Mouse (Mus musculus): ENCODE results near the gene Pdcd7. TPM values are rescaled to one million over a fixed set of nuclear protein-coding genes. Genes with fewer than 3 reads are reported as not detected.

The Pdcd7 gene
- 6.5 and 7.7 TPM in 2 replicates for polyA plus RNA-seq (2015; fragmentation: Nextera tagmentation; extraction: Ambion mirVana)

DNA sequence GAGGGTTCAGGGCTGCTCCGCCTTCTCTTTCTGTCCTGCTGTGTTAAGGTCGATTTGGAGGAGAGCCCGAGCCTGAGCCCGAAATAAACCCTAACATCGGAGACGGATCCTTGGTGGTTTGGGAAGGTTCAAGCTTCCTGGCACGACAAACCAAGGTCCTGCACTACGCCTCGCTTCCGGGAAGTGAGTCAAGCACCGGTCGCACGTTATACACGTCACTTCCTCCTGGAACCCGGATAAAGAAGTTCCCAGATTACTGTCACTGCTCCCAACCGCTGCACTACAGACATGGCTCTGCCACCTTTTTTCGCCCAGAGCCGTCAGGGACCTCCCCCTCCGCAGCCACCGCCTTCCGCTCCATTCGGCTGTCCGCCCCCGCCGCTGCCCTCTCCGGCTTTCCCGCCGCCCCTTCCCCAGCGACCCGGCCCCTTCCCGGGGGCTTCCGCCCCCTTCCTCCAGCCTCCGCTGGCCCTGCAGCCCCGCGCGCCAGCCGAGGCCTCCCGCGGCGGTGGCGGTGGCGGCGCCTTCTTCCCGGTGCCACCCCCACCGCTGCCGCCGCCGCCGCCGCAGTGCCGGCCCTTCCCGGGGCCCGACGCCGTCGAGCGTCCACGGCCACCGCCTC is at the start of gene Pdcd7:
Pdcd7 (plus strand) TSS at position 251 of the 622 bp plus-strand sequence.
- Histone ChIP-seq H3K4me3 (ENCODE audit: low read depth, low read length) (peak within 1 kb of the TSS; percentile 89), H3K36me3 (ENCODE audit: control insufficient read depth, insufficient read depth) (no peaks in the 10 kb centered on the region), H3K9me3 (ENCODE audit: control insufficient read depth) (0 out of 2 replicates have a peak, but pooled peaks cover 4% of the 10 kb centered on the region), H3K4me2 (replicated peaks; ENCODE audit: low read depth) (peak within 1 kb of the TSS; percentile 92), H3K27ac (ENCODE audit: low read depth, low read length) (peak within 1 kb of the TSS; percentile 100), H3K4me1 (replicated peaks; ENCODE audit: control insufficient read depth, insufficient read depth, low read length) (no peaks in the 10 kb centered on the region; the same call in 1 of the 2 replicates), H3K27me3 (replicated peaks; ENCODE audit: control insufficient read depth, insufficient read depth, low read length) (no peaks in the 10 kb centered on the region), H3K9ac (ENCODE audit: low read depth, low read length) (peak within 1 kb of the TSS; percentile 99)
- under 1% methylated on average over 50 of the region's 59 CpGs for WGBS
- TF ChIP-seq CTCF (IDR thresholded peaks at IDR 0.05; ENCODE audit: low read depth) = no peak
- peak; percentile 85 for ATAC-seq

GRCm38 (mm10) chr9:65297056-65297455 is 48.8 kb upstream of the Pdcd7 start:
- H3K36me3 ChIP-seq (ENCODE audit: control insufficient read depth, insufficient read depth) = peaks cover 22% of the 10 kb centered on the region
- H3K4me1 ChIP-seq (replicated peaks; ENCODE audit: control insufficient read depth, insufficient read depth, low read length) = 0 out of 2 replicates have a peak, but pooled peaks cover 5% of the 10 kb centered on the region
- no peak overlapping the region for H3K4me2 ChIP-seq (replicated peaks; ENCODE audit: low read depth)
- no peaks in the 10 kb centered on the region for H3K27me3 ChIP-seq (replicated peaks; ENCODE audit: control insufficient read depth, insufficient read depth, low read length)
- ATAC-seq = no peak
- no peak overlapping the region for H3K9ac ChIP-seq (ENCODE audit: low read depth, low read length)
- no peak overlapping the region for H3K4me3 ChIP-seq (ENCODE audit: low read depth, low read length)
- H3K27ac ChIP-seq (ENCODE audit: low read depth, low read length) = no peak overlapping the region
- WGBS = 52% methylated on average over 2 of the region's 2 CpGs
- no peak for TF ChIP-seq CTCF (IDR thresholded peaks at IDR 0.05; ENCODE audit: low read depth)
- no peaks in the 10 kb centered on the region for H3K9me3 ChIP-seq (ENCODE audit: control insufficient read depth)

DNA sequence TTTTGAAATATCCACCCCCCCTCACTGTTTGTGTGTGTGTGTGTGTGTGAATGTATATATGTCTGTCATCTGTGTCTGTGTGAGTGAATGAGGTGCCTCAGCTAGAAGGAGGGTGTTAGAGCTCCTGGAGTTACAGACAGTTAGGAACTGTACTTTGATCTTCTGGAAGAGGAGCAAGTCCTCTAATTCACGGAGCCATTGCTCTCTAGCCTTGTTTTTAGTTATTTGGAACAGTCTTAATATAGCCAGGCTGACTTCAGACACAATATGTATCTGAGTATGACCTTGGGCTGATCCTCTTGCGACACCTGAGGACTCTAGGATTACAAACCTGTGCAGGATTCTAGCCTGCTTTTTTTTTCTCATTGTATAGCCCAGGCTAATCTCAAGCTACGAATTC is 47.1 kb upstream of the Pdcd7 start:
- Histone ChIP-seq H3K36me3 (ENCODE audit: control insufficient read depth, insufficient read depth) (peaks cover 30% of the 10 kb centered on the region), H3K4me1 (replicated peaks; ENCODE audit: control insufficient read depth, insufficient read depth, low read length) (0 out of 2 replicates have a peak, but pooled peaks cover 5% of the 10 kb centered on the region), H3K4me2 (replicated peaks; ENCODE audit: low read depth) (no peak overlapping the region), H3K9ac (ENCODE audit: low read depth, low read length) (no peak overlapping the region), H3K27me3 (replicated peaks; ENCODE audit: control insufficient read depth, insufficient read depth, low read length) (no peaks in the 10 kb centered on the region), H3K4me3 (ENCODE audit: low read depth, low read length) (no peak overlapping the region), H3K9me3 (ENCODE audit: control insufficient read depth) (no peaks in the 10 kb centered on the region), H3K27ac (ENCODE audit: low read depth, low read length) (no peak overlapping the region)
- WGBS = 66% methylated on average over 3 of the region's 3 CpGs
- no peak for ATAC-seq
- no peak for TF ChIP-seq CTCF (IDR thresholded peaks at IDR 0.05; ENCODE audit: low read depth)

GRCm38 (mm10) chr9:65299650-65300049 is 46.3 kb upstream of the Pdcd7 start:
- no peak for TF ChIP-seq CTCF (IDR thresholded peaks at IDR 0.05; ENCODE audit: low read depth)
- Histone ChIP-seq H3K9ac (ENCODE audit: low read depth, low read length) (no peak overlapping the region), H3K4me1 (replicated peaks; ENCODE audit: control insufficient read depth, insufficient read depth, low read length) (0 out of 2 replicates have a peak, but pooled peaks cover 5% of the 10 kb centered on the region), H3K36me3 (ENCODE audit: control insufficient read depth, insufficient read depth) (peaks cover 30% of the 10 kb centered on the region), H3K4me3 (ENCODE audit: low read depth, low read length) (no peak overlapping the region), H3K27me3 (replicated peaks; ENCODE audit: control insufficient read depth, insufficient read depth, low read length) (no peaks in the 10 kb centered on the region), H3K27ac (ENCODE audit: low read depth, low read length) (no peak overlapping the region), H3K4me2 (replicated peaks; ENCODE audit: low read depth) (no peak overlapping the region), H3K9me3 (ENCODE audit: control insufficient read depth) (no peaks in the 10 kb centered on the region)
- WGBS = 97% methylated on average over 7 of the region's 7 CpGs
- ATAC-seq = no peak

- Histone ChIP-seq H3K27me3 (replicated peaks; ENCODE audit: control insufficient read depth, insufficient read depth, low read length) (no peaks in the 10 kb centered on the region), H3K4me2 (replicated peaks; ENCODE audit: low read depth) (no peak overlapping the region), H3K9ac (ENCODE audit: low read depth, low read length) (no peak overlapping the region), H3K36me3 (ENCODE audit: control insufficient read depth, insufficient read depth) (peaks cover 41% of the 10 kb centered on the region), H3K9me3 (ENCODE audit: control insufficient read depth) (no peaks in the 10 kb centered on the region), H3K27ac (ENCODE audit: low read depth, low read length) (peak overlapping the region; percentile 50), H3K4me1 (replicated peaks; ENCODE audit: control insufficient read depth, insufficient read depth, low read length) (no peaks in the 10 kb centered on the region), H3K4me3 (ENCODE audit: low read depth, low read length) (no peak overlapping the region)
- 53% methylated on average over 4 of the region's 4 CpGs for WGBS
- peak; percentile 76 for ATAC-seq
- no peak for TF ChIP-seq CTCF (IDR thresholded peaks at IDR 0.05; ENCODE audit: low read depth)
Measured at GRCm38 (mm10) chr9:65302327-65302983, 43.4 kb upstream of the Pdcd7 start.

DNA sequence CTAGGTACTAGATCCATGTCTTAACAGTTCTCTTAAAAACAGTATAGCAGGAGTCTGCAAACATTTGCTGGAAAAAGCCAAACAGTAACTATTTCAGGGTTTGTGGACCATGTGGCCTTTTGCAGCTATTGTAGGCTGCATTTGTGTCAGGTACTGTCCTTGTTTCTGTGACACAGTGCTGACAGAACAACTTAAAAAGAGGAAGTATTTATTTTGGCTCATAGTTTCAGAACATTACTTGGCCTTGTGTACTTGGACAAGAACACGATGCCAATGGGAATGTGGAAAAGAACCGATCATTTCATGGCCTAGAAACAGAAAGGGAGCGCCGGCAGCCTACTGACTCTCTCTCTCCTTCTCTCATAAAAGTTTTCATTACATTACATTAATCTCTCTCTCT is 42.3 kb upstream of the Pdcd7 start:
- Histone ChIP-seq H3K4me1 (replicated peaks; ENCODE audit: control insufficient read depth, insufficient read depth, low read length) (no peaks in the 10 kb centered on the region), H3K27ac (ENCODE audit: low read depth, low read length) (no peak overlapping the region), H3K4me3 (ENCODE audit: low read depth, low read length) (no peak overlapping the region), H3K9ac (ENCODE audit: low read depth, low read length) (no peak overlapping the region), H3K27me3 (replicated peaks; ENCODE audit: control insufficient read depth, insufficient read depth, low read length) (no peaks in the 10 kb centered on the region), H3K4me2 (replicated peaks; ENCODE audit: low read depth) (no peak overlapping the region), H3K36me3 (ENCODE audit: control insufficient read depth, insufficient read depth) (peaks cover 42% of the 10 kb centered on the region), H3K9me3 (ENCODE audit: control insufficient read depth) (no peaks in the 10 kb centered on the region)
- TF ChIP-seq CTCF (IDR thresholded peaks at IDR 0.05; ENCODE audit: low read depth) = no peak
- no peak for ATAC-seq
- 93% methylated on average over 4 of the region's 4 CpGs for WGBS

Data from intestine, postnatal 0 days (tissue).